Comparison of ENCODE assay signal across 25 mouse cellular contexts in the genomic region with DNA sequence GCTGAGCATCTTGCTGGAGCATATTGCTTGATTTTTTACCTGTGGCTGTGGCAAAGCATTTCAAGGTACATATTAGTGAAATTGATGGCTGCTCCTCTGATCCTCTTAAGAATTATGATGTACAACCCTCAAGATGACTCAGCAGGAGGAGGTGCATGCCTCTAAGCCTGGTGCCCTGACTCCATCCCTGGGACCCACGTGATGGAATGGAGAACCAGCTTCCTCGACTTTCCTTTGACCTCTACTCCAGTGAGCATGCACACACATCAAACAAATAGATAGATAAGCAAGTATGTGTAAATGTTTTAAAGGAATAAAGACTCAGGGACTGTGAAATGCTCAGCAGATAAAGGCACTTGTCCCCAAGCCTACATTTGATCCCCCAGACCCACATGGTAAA.
DNase-seq lines count a peak whose midpoint lies in the region; ATAC-seq and TF ChIP-seq lines count a peak whose summit lies in the region.
"Had no signal": no experiment of that assay in that cellular context is flagged by ENCODE, and none has a peak within 500 bp of the region (broad histone marks: within the 10 kb centered on the region; RNA-seq: fewer than 3 reads in every experiment).

No protein-coding gene starts in this region.

- H3K4me2 ChIP-seq in stomach, embryonic 15.5 days = no peak overlapping the region
- H3K4me2 ChIP-seq: embryonic facial prominence, embryonic 12.5 days; embryonic facial prominence, embryonic 15.5 days; heart, embryonic 11.5 days; hindbrain, embryonic 12.5 days; hindbrain, embryonic 15.5 days had no signal

- 26% methylated on average over 2 of the region's 2 CpGs for WGBS in stomach, embryonic 15.5 days

- ATAC-seq in stomach, embryonic 15.5 days (ENCODE audit: insufficient read depth, low FRiP score, low read depth) = peak; percentile 62; the same call in 1 of the 2 replicates
- ATAC-seq: forebrain, embryonic 14.5 days; forebrain, postnatal 0 days had no signal

- H3K4me1 ChIP-seq in bone marrow macrophage, adult 2 months (ENCODE audit: control insufficient read depth, insufficient read depth, low read length) = peaks cover 49% of the 10 kb centered on the region
- H3K4me1 ChIP-seq in stomach, embryonic 15.5 days = no peaks in the 10 kb centered on the region
- H3K4me1 ChIP-seq: embryonic facial prominence, embryonic 12.5 days; embryonic facial prominence, embryonic 15.5 days had no signal

- intact Hi-C loops in left cerebral cortex, postnatal 25 days (cut with DNase I) = no loop called here

- TF ChIP-seq POLR2A in bone marrow macrophage, adult 2 months (IDR thresholded peaks at IDR 0.05; ENCODE audit: borderline replicate concordance, low read depth, low read length) = no peak

- peak; percentile 19 for DNase-seq in 3T3-L1 (ENCODE audit: low read depth, low spot score)
- no peak for DNase-seq in kidney, postnatal 36 days
- no peak for DNase-seq in ovary, postnatal 36 days (ENCODE audit: low spot score)
- no peak for DNase-seq in left cerebral cortex, postnatal 25 days (ENCODE audit: low spot score in 2 of 2)
- no peak for DNase-seq in adrenal gland, postnatal 25 days
- DNase-seq: adrenal gland, adult 8-10 months; adrenal gland, postnatal 36 days; cerebellum, adult 11 months; cerebellum, adult 2 months; cerebellum, adult 9-11 months; cerebellum, postnatal 25 days; forebrain, postnatal 0 days; gastrocnemius, adult 2 months; gastrocnemius, postnatal 14 days; heart, adult 11 months had no signal

- no peak overlapping the region for H3K4me3 ChIP-seq in bone marrow macrophage, adult 2 months (ENCODE audit: insufficient read depth, low read length)
- H3K4me3 ChIP-seq in stomach, embryonic 15.5 days (replicated peaks) = no peak overlapping the region
- H3K4me3 ChIP-seq: embryonic facial prominence, embryonic 12.5 days; embryonic facial prominence, embryonic 15.5 days; gastrocnemius, adult 2 months; hindbrain, embryonic 12.5 days; hindbrain, embryonic 15.5 days had no signal

- H3K27me3 ChIP-seq in stomach, embryonic 15.5 days (replicated peaks) = no peaks in the 10 kb centered on the region
- H3K27me3 ChIP-seq: CH12.LX; embryonic facial prominence, embryonic 12.5 days; embryonic facial prominence, embryonic 15.5 days; hindbrain, embryonic 12.5 days; hindbrain, embryonic 15.5 days had no signal

- no peak for TF ChIP-seq CTCF in bone marrow macrophage, adult 2 months (IDR thresholded peaks at IDR 0.05; ENCODE audit: low read depth, low read length)

- no peaks in the 10 kb centered on the region for H3K36me3 ChIP-seq in stomach, embryonic 15.5 days
- H3K36me3 ChIP-seq: embryonic facial prominence, embryonic 12.5 days; embryonic facial prominence, embryonic 15.5 days; G1E; hindbrain, embryonic 12.5 days; hindbrain, embryonic 15.5 days had no signal

- H3K9me3 ChIP-seq in stomach, embryonic 15.5 days = no peaks in the 10 kb centered on the region
- H3K9me3 ChIP-seq: embryonic facial prominence, embryonic 12.5 days; embryonic facial prominence, embryonic 15.5 days; G1E; hindbrain, embryonic 12.5 days; hindbrain, embryonic 15.5 days had no signal

- no peak overlapping the region for H3K9ac ChIP-seq in stomach, embryonic 15.5 days
- H3K9ac ChIP-seq: embryonic facial prominence, embryonic 12.5 days; embryonic facial prominence, embryonic 15.5 days; forebrain, postnatal 0 days; hindbrain, embryonic 12.5 days; hindbrain, embryonic 15.5 days had no signal

- H3K27ac ChIP-seq in bone marrow macrophage, adult 2 months (ENCODE audit: insufficient read depth, low read depth, low read length) = peak overlapping the region; percentile 20; the same call in 1 of the 2 replicates
- H3K27ac ChIP-seq in stomach, embryonic 15.5 days = no peak overlapping the region; the same call in 1 of the 2 replicates
- H3K27ac ChIP-seq: embryonic facial prominence, embryonic 12.5 days; embryonic facial prominence, embryonic 15.5 days; gastrocnemius, adult 2 months; hindbrain, embryonic 12.5 days; hindbrain, embryonic 15.5 days had no signal
